Mouse (Mus musculus): ENCODE data around the gene Pigx.

The Pigx gene

DNA sequence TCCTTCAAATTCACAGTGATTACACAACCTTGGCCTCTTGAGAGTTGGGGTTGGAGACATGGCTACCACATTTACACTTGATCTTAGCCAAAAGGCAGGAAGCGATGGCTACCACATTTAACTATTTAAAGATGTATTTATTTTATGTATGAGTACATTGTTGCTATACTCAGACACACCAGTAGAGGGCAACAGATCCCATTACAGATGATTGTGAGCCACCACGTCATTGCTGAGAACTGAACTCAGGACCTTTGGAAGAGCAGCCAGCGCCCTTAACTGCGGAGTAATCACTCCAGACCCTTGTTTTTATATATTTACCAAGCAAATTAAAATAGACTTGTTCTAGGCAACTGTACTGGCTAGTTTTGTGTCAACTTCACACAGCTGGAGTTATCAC is 57.2 kb downstream of the Pigx start:
- DNase-seq: no peak
